Mouse (Mus musculus) urinary bladder, postnatal 4 days (tissue): Measurements from ENCODE around the gene E130114P18Rik.

ENCODE experiments used
- DNase-seq, 2 experiments: peaks; one replicate each; pipeline ENCODE4 v3.0.0; 2021 to 2022; ENCODE audit warnings: low spot score in 2 of 2

E130114P18Rik gene

DNA sequence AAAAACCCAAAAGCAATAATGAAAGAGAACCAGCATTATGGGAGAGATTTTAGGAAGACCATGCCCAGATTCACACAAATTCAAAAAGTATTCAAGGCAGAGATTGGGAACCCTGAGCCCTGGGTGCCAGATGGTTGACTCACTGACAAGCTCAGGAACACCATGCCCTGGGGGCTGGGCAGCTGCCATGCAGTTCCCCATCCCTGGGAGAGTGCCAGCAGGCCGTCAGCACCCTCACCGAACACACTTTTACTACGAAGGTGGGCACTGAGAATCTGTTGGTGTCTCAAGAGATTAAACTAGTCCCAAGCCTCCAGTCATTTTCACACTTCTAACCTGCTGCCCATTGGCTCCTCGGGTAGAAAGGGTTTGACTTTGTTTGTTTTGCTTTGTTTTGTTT, 175.3 kb downstream of the E130114P18Rik start:
- DNase-seq: no peak

- no peak for DNase-seq
These were observed 176.7 kb downstream of the E130114P18Rik start for GRCm38 (mm10) chr4:97600875-97601835.

GRCm38 (mm10) chr4:97597443-97597842, 180.4 kb downstream of the E130114P18Rik start:
- DNase-seq: no peak

DNA sequence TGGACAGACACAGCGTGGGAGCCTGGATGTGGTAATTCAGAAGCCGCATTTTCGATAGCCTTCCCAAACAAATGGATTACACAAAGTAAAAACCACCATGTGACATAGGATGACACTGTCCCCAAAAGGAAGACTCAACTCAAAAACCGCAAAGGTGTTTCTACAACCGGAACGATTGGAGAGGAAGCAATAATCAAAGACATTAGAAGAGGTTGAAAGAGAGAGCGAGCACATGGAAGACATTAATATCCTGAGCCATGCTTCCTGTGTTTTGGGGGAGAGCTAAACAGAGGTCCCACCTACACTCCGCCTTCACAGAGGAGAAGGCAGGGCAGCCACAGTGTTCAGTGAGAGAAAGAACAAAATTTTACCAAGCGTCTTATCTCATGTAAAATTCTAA, 181.5 kb downstream of the E130114P18Rik start:
- no peak for DNase-seq

DNA sequence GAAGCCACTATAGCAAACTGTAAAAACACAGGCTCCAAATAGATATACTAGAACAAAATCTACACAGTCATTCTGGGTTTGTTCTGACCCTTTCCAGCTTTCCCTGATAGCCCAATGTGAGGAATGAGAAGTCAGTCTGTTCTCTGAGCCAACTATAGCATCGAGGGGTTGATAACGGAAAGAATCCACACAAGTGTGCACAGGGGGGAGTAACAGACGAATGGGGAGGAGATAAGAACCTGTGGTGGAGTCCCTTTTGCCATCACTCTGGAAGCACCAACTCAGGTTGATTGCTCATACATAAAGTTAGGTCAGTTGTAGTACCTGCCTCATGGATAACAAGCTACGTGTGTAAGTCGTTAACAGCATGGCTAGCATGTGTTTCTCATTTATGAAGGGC, 184.0 kb downstream of the E130114P18Rik start:
- DNase-seq: no peak

DNA sequence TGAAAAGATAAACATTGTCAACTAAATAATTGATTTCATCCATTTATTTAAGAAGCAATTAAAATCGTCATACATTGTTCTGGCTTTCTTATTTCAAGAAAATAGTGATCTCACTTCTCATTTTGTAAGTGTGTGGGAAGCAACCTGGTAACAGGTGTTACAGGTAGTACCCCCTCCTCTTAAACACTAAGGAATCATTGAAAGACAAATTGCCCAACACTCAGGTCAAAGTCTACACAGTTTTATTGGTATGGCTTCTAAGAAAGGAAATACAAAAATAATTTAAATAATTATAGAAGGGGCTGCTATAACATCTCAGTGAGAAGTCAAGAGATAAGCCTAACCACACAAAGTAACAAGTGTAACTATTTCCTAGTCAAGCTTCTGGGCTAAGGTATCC, 188.1 kb downstream of the E130114P18Rik start:
- no peak for DNase-seq

GRCm38 (mm10) chr4:97587412-97588010, 190.4 kb downstream of the E130114P18Rik start:
- DNase-seq: no peak

GRCm38 (mm10) chr4:97585170-97585569, 192.7 kb downstream of the E130114P18Rik start:
- DNase-seq: no peak

DNA sequence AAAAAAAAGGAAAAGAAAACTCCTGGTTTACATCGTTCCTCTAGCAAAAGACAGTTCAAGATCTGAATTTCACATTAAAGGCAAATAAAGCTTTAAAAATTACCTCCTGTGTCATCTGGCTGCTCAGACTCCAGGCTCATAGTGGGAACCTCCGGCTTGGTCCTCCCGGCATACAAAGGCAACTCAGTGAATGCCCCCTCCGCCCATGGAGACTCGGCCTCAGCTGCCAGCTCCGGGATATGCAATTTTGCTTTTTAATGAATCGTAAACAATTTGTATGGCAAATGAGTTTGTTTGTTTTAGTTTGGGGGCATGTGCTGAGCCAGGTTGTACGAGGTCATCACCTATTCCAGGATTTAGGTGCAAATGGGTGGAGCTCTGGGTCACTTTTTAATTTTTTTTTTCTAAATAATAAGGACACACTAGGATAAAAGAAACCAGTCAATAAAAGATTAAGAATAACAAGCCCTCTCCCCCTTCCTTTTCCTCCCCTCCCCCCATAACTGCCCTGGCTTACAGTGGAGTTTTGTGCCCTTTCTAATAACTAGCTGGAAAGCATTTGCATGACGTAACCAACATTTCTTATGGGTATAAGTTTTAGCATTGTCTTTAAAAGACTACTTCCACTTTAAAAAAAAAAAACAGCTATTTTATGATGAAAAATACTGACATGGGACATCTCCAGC, 193.3 kb downstream of the E130114P18Rik start:
- no peak for DNase-seq

- no peak for DNase-seq
These were observed 195.0 kb downstream of the E130114P18Rik start for GRCm38 (mm10) chr4:97582796-97583430.

DNA sequence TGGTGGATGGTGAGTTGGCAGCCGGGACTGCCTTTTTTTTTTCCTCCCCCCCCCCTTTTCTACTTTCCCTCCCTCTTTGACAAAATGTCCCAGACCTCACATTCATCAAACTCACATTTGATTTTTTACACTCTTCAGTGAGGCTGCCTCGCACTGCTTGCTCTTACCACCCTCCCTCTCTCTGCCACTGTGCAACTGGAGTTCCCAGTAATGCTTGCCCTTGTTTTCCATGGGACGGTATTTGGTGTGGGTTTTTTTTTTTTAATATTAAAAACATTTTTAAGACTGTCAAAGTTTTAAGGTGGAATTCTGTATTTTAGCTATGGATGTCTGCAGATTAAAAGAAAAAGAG, 195.8 kb downstream of the E130114P18Rik start:
- no peak for DNase-seq

- DNase-seq: no peak
These were observed 196.4 kb downstream of the E130114P18Rik start for GRCm38 (mm10) chr4:97581314-97582063.

DNA sequence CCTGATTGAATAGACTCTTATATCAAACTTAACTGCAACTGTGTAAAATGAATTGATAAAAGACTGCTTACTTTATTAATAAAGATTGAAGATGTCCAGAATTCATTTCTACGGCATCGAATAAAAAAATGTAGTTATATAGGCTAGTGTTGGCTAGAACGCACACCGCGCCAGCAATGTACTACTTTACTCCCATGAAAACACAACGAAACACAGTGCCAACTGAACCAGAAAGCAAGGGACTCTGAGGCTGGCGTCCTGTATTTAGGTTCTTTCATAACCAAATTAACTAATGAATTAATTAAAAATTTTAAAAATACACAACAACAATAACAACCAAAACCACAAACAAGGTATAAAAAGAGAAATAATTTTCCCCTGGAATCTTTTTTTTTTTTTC, 197.0 kb downstream of the E130114P18Rik start:
- no peak for DNase-seq

DNA sequence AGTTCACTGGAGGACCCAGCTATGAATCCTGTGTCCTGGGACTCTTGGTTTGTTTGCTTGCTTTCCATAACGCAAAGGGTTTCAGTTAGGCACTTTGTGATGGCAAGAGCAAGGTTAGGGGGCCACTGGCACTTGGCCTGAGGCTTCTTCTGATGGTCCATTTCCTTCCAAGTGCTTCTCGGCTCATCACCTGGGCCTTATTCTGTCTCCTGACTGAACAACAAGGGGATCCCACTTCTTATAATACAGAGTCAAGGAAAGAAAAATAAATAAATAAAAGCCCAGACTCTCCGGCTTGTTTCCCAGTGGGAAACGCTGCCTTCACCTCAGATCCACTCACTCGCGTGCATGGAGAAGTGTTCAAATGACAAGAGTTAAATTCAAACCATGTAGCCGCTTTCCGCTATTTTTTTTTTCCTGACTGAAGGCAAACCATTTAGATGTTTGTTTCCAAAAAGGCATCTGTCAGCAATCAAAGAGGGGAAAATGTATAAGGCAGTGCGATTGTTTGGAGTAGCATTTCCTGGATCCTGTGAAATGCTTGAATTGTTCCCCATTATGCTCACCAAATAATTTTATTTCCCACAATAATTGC, 199.2 kb downstream of the E130114P18Rik start:
- no peak for DNase-seq

GRCm38 (mm10) chr4:97577431-97577830, 200.4 kb downstream of the E130114P18Rik start:
- no peak for DNase-seq

GRCm38 (mm10) chr4:97575447-97575846, 202.4 kb downstream of the E130114P18Rik start:
- no peak for DNase-seq

DNA sequence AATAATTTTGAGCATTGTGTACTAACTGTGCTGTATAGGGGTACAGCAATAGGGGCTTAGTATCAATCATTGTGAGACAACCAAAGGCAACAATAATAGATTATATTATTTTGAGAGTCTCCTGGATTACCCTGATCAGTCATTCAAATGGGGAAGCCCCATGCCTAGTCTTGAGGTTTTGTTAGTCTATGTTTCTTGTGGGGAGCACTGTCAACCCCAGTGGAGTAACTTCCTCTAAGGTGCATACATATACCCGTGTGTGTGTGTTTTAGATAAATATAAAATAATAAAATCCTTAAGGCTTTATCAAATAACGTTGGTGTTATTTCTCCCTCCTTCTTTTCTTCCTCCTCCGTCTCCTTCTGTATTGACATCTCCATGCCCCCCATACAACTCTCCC, 208.6 kb downstream of the E130114P18Rik start:
- no peak for DNase-seq

DNA sequence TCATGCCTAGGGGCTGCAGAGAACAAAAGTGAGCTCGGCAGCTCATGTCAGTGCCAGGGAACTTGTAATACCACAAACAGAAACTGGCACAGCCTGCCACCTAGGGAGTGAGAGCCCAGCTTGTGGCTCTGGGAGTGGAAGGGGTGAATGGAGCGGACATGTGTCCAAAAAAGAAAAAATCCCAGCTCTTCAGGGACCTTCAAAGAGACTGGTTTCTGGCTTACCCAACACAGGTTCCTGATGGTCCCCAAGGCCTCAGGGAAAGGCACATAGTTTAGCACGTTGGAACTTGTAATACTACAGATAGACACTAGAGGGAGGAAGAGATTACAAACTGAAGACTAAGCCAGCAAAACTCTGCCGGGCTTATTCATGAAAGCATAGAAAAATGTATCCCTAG, 213.2 kb downstream of the E130114P18Rik start:
- DNase-seq: no peak

DNA sequence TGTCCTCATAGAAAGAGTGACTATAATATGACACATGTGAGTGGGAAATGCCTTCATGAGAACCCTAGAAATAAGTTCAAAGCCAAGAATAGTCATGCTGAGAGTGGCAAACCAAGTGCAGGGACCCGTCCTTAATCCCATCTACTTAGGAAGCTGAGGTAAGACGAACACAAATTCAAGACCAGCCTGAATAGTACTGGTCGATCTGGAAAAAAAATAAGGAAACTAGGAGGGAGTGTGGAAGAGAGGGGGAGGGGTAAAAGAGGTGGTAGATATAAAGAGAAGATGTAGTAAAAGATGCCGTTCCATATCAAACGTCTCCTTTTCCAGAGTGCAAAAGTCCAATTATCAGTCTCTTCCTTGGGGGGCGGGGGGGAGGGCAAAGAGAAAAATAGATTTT, 213.7 kb downstream of the E130114P18Rik start:
- DNase-seq: no peak

GRCm38 (mm10) chr4:97557585-97557984, 220.3 kb downstream of the E130114P18Rik start:
- DNase-seq: no peak

DNA sequence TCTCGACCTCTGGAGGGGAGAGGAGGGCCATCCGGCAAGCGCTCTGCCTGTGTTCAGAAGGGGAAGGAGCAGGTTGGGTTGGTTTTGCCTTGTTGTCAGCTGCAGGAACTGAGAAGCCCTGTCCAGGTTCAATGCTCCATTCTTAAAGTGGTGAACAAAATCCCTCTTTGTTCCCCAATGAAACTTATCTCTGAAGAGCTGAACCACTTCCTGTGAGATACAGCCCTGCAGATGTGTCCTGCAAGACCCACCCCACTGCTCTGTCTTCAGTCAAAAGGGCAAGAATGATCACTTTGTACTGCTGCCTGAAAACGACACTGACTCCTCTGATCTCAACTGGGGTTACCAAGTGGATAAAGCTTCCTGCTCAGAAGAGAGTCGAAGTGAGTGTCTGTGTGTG, 233.9 kb downstream of the E130114P18Rik start:
- no peak for DNase-seq
